Mouse (Mus musculus) small intestine, adult 2 months (tissue): ENCODE measurements at regions not wholly inside any gene's neighbourhood (a gene's known extent, or its start where the extent isn't known, plus 50 kb on each side); places are given as distances from the start of the nearest gene placed in this dataset.

Experiments
- CTCF ChIP-seq: fragments of 200-500 bp; IDR thresholded peaks from 2 replicates; pipeline ENCODE4 v1.5.1; 2012; ENCODE audit warnings: low read depth, mild to moderate bottlenecking, control low read depth, inconsistent platforms, low read length, moderate library complexity, mixed read lengths; ENCODE audit not compliant: insufficient replicate concordance, insufficient read length; ENCODE audit errors: extremely low read depth
- POLR2A ChIP-seq: fragments of 200-500 bp; IDR thresholded peaks from 2 replicates; pipeline ENCODE4 v1.6.1; 2012; ENCODE audit warnings: low read depth, mild to moderate bottlenecking, control low read depth, inconsistent platforms, low read length, moderate library complexity

DNA sequence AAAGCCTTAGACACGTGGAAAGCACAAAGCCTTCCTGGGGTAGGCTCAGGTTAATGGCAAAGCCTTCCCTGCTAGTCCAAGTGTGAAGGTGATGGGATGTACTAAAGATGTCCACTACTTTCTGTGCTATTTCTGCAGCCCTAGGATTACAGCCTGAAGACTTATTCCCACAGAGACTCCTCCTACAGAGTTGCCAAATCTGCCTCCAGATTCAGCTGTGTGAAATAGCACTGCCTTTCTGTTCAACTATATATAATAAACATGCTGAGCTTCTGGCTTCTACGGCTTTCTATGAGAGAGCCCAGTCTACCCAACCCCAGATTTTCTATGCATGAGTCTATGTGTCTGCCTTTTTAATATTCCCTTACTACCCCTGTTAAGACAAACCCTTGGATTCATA, 405.3 kb upstream of the Clint1 start:
- TF ChIP-seq POLR2A = no peak
- no peak for TF ChIP-seq CTCF
